9 mouse cellular contexts compared by ENCODE assay signal in the genomic region with DNA sequence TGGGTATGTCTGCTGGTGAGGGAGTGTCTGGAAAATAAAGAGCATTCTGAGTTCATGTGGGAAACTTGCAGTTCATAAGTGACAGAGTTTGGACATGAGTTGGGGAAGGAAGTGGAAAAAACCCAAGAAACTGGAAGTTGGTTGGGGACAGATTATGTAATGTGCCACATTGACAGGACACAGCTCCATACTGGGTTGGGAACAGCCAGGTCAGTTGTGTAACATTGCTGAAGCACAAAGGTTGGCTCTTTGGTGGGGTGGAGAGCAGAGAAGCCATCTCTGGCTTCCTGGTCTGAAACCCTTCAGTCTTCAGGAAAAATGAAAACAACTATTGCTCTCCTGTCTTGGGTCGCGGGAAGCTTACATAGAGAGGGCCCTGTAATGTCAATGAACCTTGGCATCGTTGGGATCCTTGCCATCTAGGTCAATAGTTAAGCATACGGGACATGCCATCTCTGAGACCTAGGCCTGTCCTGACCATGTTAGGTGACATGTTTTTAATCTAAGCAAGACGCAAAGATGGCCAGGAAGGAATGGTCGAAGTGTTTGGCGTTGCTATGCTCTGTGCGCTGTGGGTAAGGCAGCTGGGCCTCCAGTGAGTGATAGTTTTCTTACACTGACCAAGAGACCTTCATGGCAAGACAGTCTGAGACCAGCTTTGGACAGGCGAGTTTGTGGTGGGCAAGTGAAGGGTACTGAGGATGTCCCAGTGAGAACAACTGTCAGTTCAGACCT. TPM values are rescaled to one million over a fixed set of nuclear protein-coding genes. Genes with fewer than 3 reads are reported as not detected.
DNase-seq lines count a peak whose midpoint lies in the region; ATAC-seq and TF ChIP-seq lines count a peak whose summit lies in the region.
"Had no signal": no experiment of that assay in that cellular context is flagged by ENCODE, and none has a peak within 500 bp of the region (broad histone marks: within the 10 kb centered on the region; RNA-seq: fewer than 3 reads in every experiment).

No protein-coding gene starts in this region.

- no peak overlapping the region for H3K9ac ChIP-seq in kidney, embryonic 14.5 days (ENCODE audit: low read depth, low read length)
- peak overlapping the region; percentile 95; the same call in 1 of the 2 replicates for H3K9ac ChIP-seq in embryonic facial prominence, embryonic 13.5 days
- no peak overlapping the region; the same call in 1 of the 2 replicates for H3K9ac ChIP-seq in intestine, embryonic 16.5 days (ENCODE audit: low read depth, low read length)
- no peak overlapping the region for H3K9ac ChIP-seq in midbrain, postnatal 0 days (replicated peaks; ENCODE audit: low read length, poor library complexity, severe bottlenecking)

- no peak for TF ChIP-seq CTCF in midbrain, postnatal 0 days (IDR thresholded peaks at IDR 0.05)

- WGBS in kidney, embryonic 14.5 days: 92% methylated on average over 9 of the region's 9 CpGs
- WGBS in embryonic facial prominence, embryonic 13.5 days: 88% methylated on average over 9 of the region's 9 CpGs
- 91% methylated on average over 9 of the region's 9 CpGs for WGBS in intestine, embryonic 16.5 days
- 95% methylated on average over 9 of the region's 9 CpGs for WGBS in midbrain, postnatal 0 days

- no peaks in the 10 kb centered on the region for H3K9me3 ChIP-seq in kidney, embryonic 14.5 days (ENCODE audit: control insufficient read depth, low read length)
- H3K9me3 ChIP-seq in embryonic facial prominence, embryonic 13.5 days: no peaks in the 10 kb centered on the region
- no peaks in the 10 kb centered on the region for H3K9me3 ChIP-seq in intestine, embryonic 16.5 days (ENCODE audit: control insufficient read depth, low read length)
- no peaks in the 10 kb centered on the region for H3K9me3 ChIP-seq in midbrain, postnatal 0 days (ENCODE audit: low read length)

- H3K4me3 ChIP-seq in kidney, embryonic 14.5 days (ENCODE audit: low read length): no peak overlapping the region; the same call in 1 of the 2 replicates
- H3K4me3 ChIP-seq in embryonic facial prominence, embryonic 13.5 days: peak overlapping the region; percentile 84
- H3K4me3 ChIP-seq in intestine, embryonic 16.5 days (ENCODE audit: low read length): no peak overlapping the region; the same call in 1 of the 2 replicates
- peak overlapping the region; percentile 58; the same call in 1 of the 2 replicates for H3K4me3 ChIP-seq in midbrain, postnatal 0 days (ENCODE audit: low read depth, low read length)

- H3K27me3 ChIP-seq in kidney, embryonic 14.5 days (ENCODE audit: control insufficient read depth, insufficient read depth, low read length): no peaks in the 10 kb centered on the region; the same call in 1 of the 2 replicates
- H3K27me3 ChIP-seq in embryonic facial prominence, embryonic 13.5 days: no peaks in the 10 kb centered on the region
- H3K27me3 ChIP-seq in intestine, embryonic 16.5 days (replicated peaks; ENCODE audit: control insufficient read depth, insufficient read depth, low read length): no peaks in the 10 kb centered on the region
- H3K27me3 ChIP-seq in midbrain, postnatal 0 days (ENCODE audit: insufficient read depth, low read length): peaks cover 4% of the 10 kb centered on the region; the same call in 1 of the 2 replicates
- H3K27me3 ChIP-seq: Patski had no signal

- H3K4me1 ChIP-seq in kidney, embryonic 14.5 days (ENCODE audit: control insufficient read depth, insufficient read depth, low read length): peaks cover 20% of the 10 kb centered on the region
- H3K4me1 ChIP-seq in embryonic facial prominence, embryonic 13.5 days: peaks cover 45% of the 10 kb centered on the region
- H3K4me1 ChIP-seq in intestine, embryonic 16.5 days (ENCODE audit: control insufficient read depth, insufficient read depth, low read length): peaks cover 24% of the 10 kb centered on the region
- H3K4me1 ChIP-seq in midbrain, postnatal 0 days (ENCODE audit: insufficient read depth, low read length): no peaks in the 10 kb centered on the region

- ATAC-seq in kidney, embryonic 14.5 days (ENCODE audit: low FRiP score, low TSS enrichment): no peak
- ATAC-seq in embryonic facial prominence, embryonic 13.5 days (ENCODE audit: insufficient number of reproducible peaks, insufficient read depth, low FRiP score, low TSS enrichment, low read depth): no peak
- ATAC-seq in intestine, embryonic 16.5 days: 0 out of 2 replicates have a peak, but pooled peaks have one; percentile 6
- ATAC-seq in midbrain, postnatal 0 days (ENCODE audit: low FRiP score): no peak
- no peak for ATAC-seq in CD4-positive, CD25-positive, alpha-beta regulatory T cell, adult 4 months

- peaks cover 7% of the 10 kb centered on the region; the same call in 1 of the 2 replicates for H3K36me3 ChIP-seq in kidney, embryonic 14.5 days (ENCODE audit: control insufficient read depth, insufficient read depth, low read length)
- peaks cover 11% of the 10 kb centered on the region for H3K36me3 ChIP-seq in embryonic facial prominence, embryonic 13.5 days
- H3K36me3 ChIP-seq in intestine, embryonic 16.5 days (ENCODE audit: control insufficient read depth, insufficient read depth, low read length): no peaks in the 10 kb centered on the region
- H3K36me3 ChIP-seq in midbrain, postnatal 0 days (ENCODE audit: insufficient read depth, low read length): no peaks in the 10 kb centered on the region

- peak overlapping the region; percentile 47; the same call in 1 of the 2 replicates for H3K27ac ChIP-seq in kidney, embryonic 14.5 days (ENCODE audit: low read depth, low read length)
- peak overlapping the region; percentile 95 for H3K27ac ChIP-seq in embryonic facial prominence, embryonic 13.5 days
- H3K27ac ChIP-seq in intestine, embryonic 16.5 days (ENCODE audit: low read length): peak overlapping the region; percentile 87; the same call in 1 of the 2 replicates
- H3K27ac ChIP-seq in midbrain, postnatal 0 days (ENCODE audit: low read depth, low read length): peak overlapping the region; percentile 6; the same call in 1 of the 2 replicates

- DNase-seq in kidney, postnatal 14 days: no peak
- no peak for DNase-seq in midbrain, postnatal 0 days (ENCODE audit: low spot score)
- DNase-seq in MN1 (ENCODE audit: low spot score): no peak
- no peak for DNase-seq in testis, postnatal 14 days (ENCODE audit: low spot score)

- peak overlapping the region; percentile 74 for H3K4me2 ChIP-seq in kidney, embryonic 14.5 days (replicated peaks; ENCODE audit: low read depth, low read length)
- peak overlapping the region; percentile 60 for H3K4me2 ChIP-seq in embryonic facial prominence, embryonic 13.5 days
- H3K4me2 ChIP-seq in intestine, embryonic 16.5 days (ENCODE audit: low read depth, low read length): peak overlapping the region; percentile 87; the same call in 1 of the 2 replicates
- no peak overlapping the region for H3K4me2 ChIP-seq in midbrain, postnatal 0 days (ENCODE audit: low read depth, low read length, poor library complexity, severe bottlenecking)

RNA-seq across cellular contexts. Expression of gene Marveld1, which starts 0.8 kb away (rescaled TPM):
- polyA plus RNA-seq in kidney, embryonic 14.5 days (2014; fragmentation: Nextera tagmentation; extraction: Ambion mirVana): 9.6 and 14.2 TPM in 2 replicates
- 11.6 and 13.3 TPM in 2 replicates for polyA plus RNA-seq in embryonic facial prominence, embryonic 13.5 days (2015; fragmentation: Nextera tagmentation; extraction: Ambion mirVana)
- polyA plus RNA-seq in intestine, embryonic 16.5 days (2015; fragmentation: Nextera tagmentation; extraction: Ambion mirVana): 4.4 and 4.6 TPM in 2 replicates
- total RNA-seq in midbrain, postnatal 0 days (2014; rRNA removed): 14.7 and 15.1 TPM in 2 replicates
- polyA plus RNA-seq in midbrain, postnatal 0 days (2015; fragmentation: Nextera tagmentation; extraction: Ambion mirVana): 2.9 and 3.6 TPM in 2 replicates
- 1 to 10 TPM; 6.8 to 7.5 TPM for polyA plus RNA-seq in CD4-positive, CD25-positive, alpha-beta regulatory T cell, adult 4 months (2017; shearing (Covaris generic))

RNA-seq across cellular contexts. Expression of gene Zfyve27, which starts 17.3 kb away (rescaled TPM):
- polyA plus RNA-seq in kidney, embryonic 14.5 days (2014; fragmentation: Nextera tagmentation; extraction: Ambion mirVana): 12.7 and 17.8 TPM in 2 replicates
- polyA plus RNA-seq in embryonic facial prominence, embryonic 13.5 days (2015; fragmentation: Nextera tagmentation; extraction: Ambion mirVana): 25.7 and 27.6 TPM in 2 replicates
- 19.0 and 20.6 TPM in 2 replicates for polyA plus RNA-seq in intestine, embryonic 16.5 days (2015; fragmentation: Nextera tagmentation; extraction: Ambion mirVana)
- 71.8 and 83.9 TPM in 2 replicates for total RNA-seq in midbrain, postnatal 0 days (2014; rRNA removed)
- 48.8 and 50.6 TPM in 2 replicates for polyA plus RNA-seq in midbrain, postnatal 0 days (2015; fragmentation: Nextera tagmentation; extraction: Ambion mirVana)
- 10 to 100 TPM; 19.5 to 21.0 TPM for polyA plus RNA-seq in CD4-positive, CD25-positive, alpha-beta regulatory T cell, adult 4 months (2017; shearing (Covaris generic))

RNA-seq across cellular contexts. Expression of gene Avpi1, which starts 17.6 kb away (rescaled TPM):
- polyA plus RNA-seq in kidney, embryonic 14.5 days (2014; fragmentation: Nextera tagmentation; extraction: Ambion mirVana): 21.2 and 22.9 TPM in 2 replicates
- polyA plus RNA-seq in embryonic facial prominence, embryonic 13.5 days (2015; fragmentation: Nextera tagmentation; extraction: Ambion mirVana): 29.8 and 35.5 TPM in 2 replicates
- polyA plus RNA-seq in intestine, embryonic 16.5 days (2015; fragmentation: Nextera tagmentation; extraction: Ambion mirVana): 41.5 and 43.8 TPM in 2 replicates
- total RNA-seq in midbrain, postnatal 0 days (2014; rRNA removed): 9.3 and 11.5 TPM in 2 replicates
- polyA plus RNA-seq in midbrain, postnatal 0 days (2015; fragmentation: Nextera tagmentation; extraction: Ambion mirVana): 11.9 and 13.7 TPM in 2 replicates
- 1 to 10 TPM; 4.5 to 7.2 TPM for polyA plus RNA-seq in CD4-positive, CD25-positive, alpha-beta regulatory T cell, adult 4 months (2017; shearing (Covaris generic))

RNA-seq across cellular contexts. Expression of gene Sfrp5, which starts 55.6 kb away (rescaled TPM):
- 0.53 and 0.91 TPM in 2 replicates for polyA plus RNA-seq in kidney, embryonic 14.5 days (2014; fragmentation: Nextera tagmentation; extraction: Ambion mirVana)
- polyA plus RNA-seq in embryonic facial prominence, embryonic 13.5 days (2015; fragmentation: Nextera tagmentation; extraction: Ambion mirVana): 1.4 and 1.7 TPM in 2 replicates
- 3.5 and 8.3 TPM in 2 replicates for polyA plus RNA-seq in intestine, embryonic 16.5 days (2015; fragmentation: Nextera tagmentation; extraction: Ambion mirVana)
- total RNA-seq in midbrain, postnatal 0 days (2014; rRNA removed): 1.6 and 3.8 TPM in 2 replicates
- 2.7 and 2.8 TPM in 2 replicates for polyA plus RNA-seq in midbrain, postnatal 0 days (2015; fragmentation: Nextera tagmentation; extraction: Ambion mirVana)
- not detected for polyA plus RNA-seq in CD4-positive, CD25-positive, alpha-beta regulatory T cell, adult 4 months (2017; shearing (Covaris generic))

RNA-seq across cellular contexts. Expression of gene Pi4k2a, which starts 56.2 kb away (rescaled TPM):
- polyA plus RNA-seq in kidney, embryonic 14.5 days (2014; fragmentation: Nextera tagmentation; extraction: Ambion mirVana): 26.0 and 37.8 TPM in 2 replicates
- polyA plus RNA-seq in embryonic facial prominence, embryonic 13.5 days (2015; fragmentation: Nextera tagmentation; extraction: Ambion mirVana): 24.9 and 27.4 TPM in 2 replicates
- 6.4 and 6.6 TPM in 2 replicates for polyA plus RNA-seq in intestine, embryonic 16.5 days (2015; fragmentation: Nextera tagmentation; extraction: Ambion mirVana)
- 19.3 and 21.9 TPM in 2 replicates for total RNA-seq in midbrain, postnatal 0 days (2014; rRNA removed)
- polyA plus RNA-seq in midbrain, postnatal 0 days (2015; fragmentation: Nextera tagmentation; extraction: Ambion mirVana): 30.6 and 33.0 TPM in 2 replicates
- polyA plus RNA-seq in CD4-positive, CD25-positive, alpha-beta regulatory T cell, adult 4 months (2017; shearing (Covaris generic)): 10 to 100 TPM; 11.4 to 17.4 TPM

Comparison
In these comparisons a context has a peak if more than half of its experiments do, and no peak if none do; other contexts are left out.
1. H3K27ac ChIP-seq: peak in every context shown above with its lines; median percentile 95 in embryonic facial prominence, embryonic 13.5 days; 87 in intestine, embryonic 16.5 days; 47 in kidney, embryonic 14.5 days; 6 in midbrain, postnatal 0 days.
2. H3K4me3 ChIP-seq: peak in embryonic facial prominence, embryonic 13.5 days (single experiment) and midbrain, postnatal 0 days (single experiment); none in kidney, embryonic 14.5 days (single experiment) and intestine, embryonic 16.5 days (single experiment).